Mouse (Mus musculus) adrenal gland, adult 18-20 months (tissue): ENCODE measurements around the gene Fam120a. TPM values are rescaled to one million over a fixed set of nuclear protein-coding genes. Genes with fewer than 3 reads are reported as not detected.

Source experiments
- DNase-seq, 2 experiments: peaks; one replicate each; pipeline ENCODE4 v3.0.0; 2021 to 2022; ENCODE audit warnings: low spot score in 2 of 2
- total RNA-seq, 2 experiments: library from RNA; stranded (reverse); gene quantifications; 1 replicate in 1 of 2; 2 replicates in 1 of 2; pipeline ENCODE4 v1.2.3; 2021

Fam120a gene
- total RNA-seq, 2 experiments from 2014 or later, result 148 to 180 TPM

- no peak for DNase-seq
These were observed 47.9 kb downstream of the Fam120a start for GRCm38 (mm10) chr13:48919756-48920415.

DNA sequence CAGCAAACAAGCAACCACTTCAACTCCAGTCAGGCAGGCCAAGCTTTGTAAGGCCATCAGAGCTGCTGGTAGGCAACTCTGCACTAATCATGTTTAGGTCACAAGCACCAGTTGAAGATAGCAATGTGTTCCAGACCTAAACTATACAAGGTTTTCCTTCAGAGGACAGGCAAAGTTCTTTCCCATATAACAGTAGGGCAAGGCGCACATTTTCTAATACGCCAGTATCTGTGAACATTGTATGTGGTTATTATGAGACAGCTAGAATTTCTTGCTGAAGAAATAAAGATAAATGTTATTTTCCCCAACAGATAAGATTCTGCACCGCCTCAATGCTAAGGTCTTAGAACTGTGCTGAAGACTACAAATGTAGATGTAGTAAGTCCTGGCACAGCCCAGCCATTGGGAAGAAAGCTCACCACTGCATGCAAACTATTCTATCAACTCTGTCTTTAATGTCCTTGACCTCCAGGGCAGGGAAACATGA is 50.7 kb downstream of the Fam120a start:
- DNase-seq, result no peak

DNA sequence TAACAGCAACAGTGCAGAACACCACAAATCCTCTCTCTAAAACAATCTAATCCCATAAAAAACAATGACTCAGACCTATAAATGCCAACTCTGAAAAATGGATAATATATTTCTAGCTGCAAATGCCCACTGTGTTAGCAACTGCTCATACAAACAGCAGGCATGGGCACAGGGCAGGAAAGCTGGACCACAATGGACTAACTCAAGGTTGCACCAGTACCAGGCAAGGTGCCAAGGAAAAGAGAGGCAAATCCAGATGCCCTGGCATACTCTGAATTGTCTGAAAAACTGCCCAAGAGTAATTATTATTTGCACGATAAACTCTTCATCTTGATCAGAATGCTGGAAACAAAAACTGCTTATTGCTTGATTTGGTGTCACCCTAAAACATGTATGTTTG is 54.1 kb downstream of the Fam120a start:
- DNase-seq, result peak in 1 of 2 experiments; percentile 61

DNA sequence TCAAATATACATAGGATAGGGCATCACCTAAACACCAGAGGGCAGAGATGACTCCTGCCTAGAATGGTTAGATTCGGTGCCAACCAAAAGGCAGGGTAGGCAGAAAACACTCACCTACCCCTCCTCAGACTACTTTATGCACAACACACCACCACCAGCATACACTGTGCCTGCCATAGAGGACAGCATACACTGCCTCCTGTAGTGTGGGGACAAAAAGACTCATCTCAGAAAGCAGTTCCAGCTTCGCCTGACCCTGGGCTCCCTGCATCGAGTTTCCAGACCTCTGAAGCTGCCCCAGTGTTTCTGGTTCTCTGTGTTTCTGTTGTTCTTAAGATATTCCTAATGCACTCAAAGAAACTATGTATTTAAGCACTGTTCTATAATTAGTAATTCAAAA is 54.7 kb downstream of the Fam120a start:
- no peak for DNase-seq

DNA sequence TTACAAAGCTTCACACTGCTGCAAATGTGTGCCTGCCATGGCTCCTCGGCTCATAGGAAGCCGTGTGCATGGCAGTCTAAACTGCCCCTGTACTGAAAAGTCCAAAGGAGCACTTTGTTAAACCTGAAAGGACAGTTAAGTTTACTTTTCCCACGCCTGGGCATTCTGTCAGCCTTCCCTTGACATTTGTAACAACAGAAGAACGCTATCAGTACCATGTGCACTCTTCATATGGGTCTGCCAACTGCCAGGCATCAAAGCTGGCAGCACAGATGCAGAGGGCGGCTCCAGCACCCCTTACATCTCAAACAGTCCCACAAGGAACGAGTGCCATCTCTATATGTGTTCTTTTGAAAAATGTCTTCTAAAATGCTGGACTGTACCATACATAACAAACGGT is 56.4 kb downstream of the Fam120a start:
- DNase-seq, result no peak

DNA sequence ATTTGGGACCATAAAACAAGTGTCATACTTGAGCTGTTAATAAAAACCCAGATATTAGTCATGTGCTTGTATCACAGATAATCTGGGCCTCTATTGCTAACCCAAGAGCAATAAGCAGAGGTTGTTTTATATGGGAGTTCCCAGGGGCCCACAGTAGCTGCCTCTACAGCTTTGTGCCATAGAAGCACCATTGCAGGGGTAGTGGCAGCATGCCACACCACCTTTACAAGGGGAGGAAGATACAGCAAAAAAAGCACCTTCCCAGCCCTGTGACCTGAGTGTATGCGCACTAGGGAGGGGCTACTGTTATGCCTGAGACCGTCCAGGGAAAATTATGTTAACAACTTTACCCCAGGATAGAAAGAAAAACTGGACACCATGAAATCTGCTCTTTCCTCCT is 62.4 kb downstream of the Fam120a start:
- DNase-seq, result no peak

- no peak for DNase-seq
These were observed 72.4 kb downstream of the Fam120a start for GRCm38 (mm10) chr13:48895376-48895775.

DNA sequence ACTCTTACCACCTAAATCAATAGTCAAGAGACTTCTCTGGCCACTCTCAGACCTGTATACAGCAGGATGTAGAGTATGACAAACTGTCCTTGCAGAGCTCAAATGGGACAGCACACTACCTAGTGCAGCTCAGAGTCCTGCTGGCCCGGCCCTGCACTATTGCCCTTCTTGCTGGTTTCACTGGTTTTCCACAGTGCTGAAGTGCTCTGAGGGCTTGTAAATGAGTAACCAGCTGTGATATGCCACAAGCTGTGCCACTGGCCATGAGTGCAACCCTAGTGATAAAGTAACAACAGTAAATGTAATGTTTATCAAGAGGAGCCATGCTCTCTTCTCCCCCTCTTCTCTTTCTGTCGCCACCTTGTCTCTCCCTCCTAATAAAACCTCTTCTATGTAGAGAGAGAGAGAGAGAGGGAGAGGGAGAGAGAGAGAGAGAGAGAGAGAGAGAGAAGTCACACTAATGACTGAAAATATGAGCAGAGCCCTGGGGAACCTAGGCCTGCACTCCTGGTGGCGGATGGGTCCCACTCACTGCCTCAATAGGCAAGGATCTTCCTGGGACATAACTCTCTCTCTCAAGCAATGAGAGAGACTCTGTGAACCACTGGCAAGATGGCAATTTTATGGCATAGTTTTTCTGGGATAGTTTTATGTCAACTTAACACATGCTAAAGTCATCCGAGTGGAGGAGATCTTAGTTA is 77.4 kb downstream of the Fam120a start:
- no peak for DNase-seq

- DNase-seq, result peak; percentile 97 to 98
These were observed 89.3 kb downstream of the Fam120a start for GRCm38 (mm10) chr13:48878534-48878933.

- DNase-seq, result no peak
These were observed 90.0 kb downstream of the Fam120a start for GRCm38 (mm10) chr13:48877805-48878204.

- DNase-seq, result no peak
These were observed 95.1 kb downstream of the Fam120a start for GRCm38 (mm10) chr13:48872726-48873125.

GRCm38 (mm10) chr13:48871887-48872606 is 95.8 kb downstream of the Fam120a start:
- no peak for DNase-seq

- peak; percentile 47 to 50 for DNase-seq
These were observed 96.8 kb downstream of the Fam120a start, which contains the start of gene Phf2 for GRCm38 (mm10) chr13:48870771-48871731. Gene Phf2, minus strand, starts transcription at chr13:48871119.

- DNase-seq, result peak; percentile 53 to 61
These were observed 97.7 kb downstream of the Fam120a start for GRCm38 (mm10) chr13:48869950-48870770.

DNA sequence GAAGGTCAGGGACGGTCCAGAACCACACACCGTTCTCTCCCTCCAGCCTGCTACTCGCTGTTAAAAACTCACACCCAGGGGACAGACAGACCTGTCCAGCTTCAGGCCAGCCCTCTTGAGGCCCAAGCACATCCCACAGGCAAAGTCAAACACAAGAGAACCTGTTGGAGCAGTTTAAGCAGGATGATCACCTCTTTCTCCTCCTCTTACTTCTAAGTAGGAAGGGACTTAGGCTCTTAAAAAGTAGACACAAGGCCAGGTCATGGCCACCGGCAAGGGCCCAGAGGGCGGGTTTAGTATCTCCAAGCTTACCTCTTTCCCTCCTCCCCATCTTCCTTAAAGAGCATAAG is 98.2 kb downstream of the Fam120a start:
- no peak for DNase-seq

DNA sequence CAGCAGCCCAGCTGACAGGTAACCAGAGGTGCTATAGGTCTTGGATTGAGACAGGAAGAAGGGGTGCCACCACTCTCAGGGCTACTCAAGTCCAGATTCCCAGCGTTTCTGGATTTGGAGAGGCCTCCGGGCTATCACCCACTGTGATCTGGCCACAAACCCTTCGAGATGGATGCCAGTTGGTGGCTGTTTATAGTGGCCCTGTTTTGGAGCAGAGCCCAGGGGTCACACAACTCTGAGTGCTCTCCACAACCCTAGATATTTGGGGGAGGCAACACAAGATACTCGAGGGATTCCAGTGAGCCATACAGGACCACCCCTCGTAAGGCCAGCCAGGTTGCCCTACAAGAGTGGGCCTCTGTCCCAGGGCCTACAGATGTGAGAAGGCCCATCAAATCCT is 98.7 kb downstream of the Fam120a start:
- no peak for DNase-seq

GRCm38 (mm10) chr13:48864673-48865356 is 103.0 kb downstream of the Fam120a start:
- DNase-seq, result no peak

DNA sequence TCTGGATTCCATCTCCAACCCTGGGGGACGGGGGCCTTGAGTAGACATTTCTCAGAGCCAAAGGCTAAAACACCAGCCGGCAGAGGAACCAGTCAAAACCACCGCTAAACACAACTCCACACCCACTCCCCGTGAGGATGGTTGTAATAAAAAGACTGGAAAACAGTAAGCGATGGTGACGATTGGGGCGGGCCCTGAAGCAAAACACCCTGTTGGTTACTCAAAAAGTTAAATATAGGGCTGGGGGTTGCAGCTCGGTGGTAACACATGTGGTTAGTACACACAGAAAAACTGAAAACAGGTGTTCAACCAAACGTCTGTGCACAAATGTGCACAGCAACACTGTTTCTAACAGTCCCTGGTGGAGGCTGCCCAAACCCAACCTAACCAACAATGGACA is 104.3 kb downstream of the Fam120a start:
- DNase-seq, result no peak

- no peak for DNase-seq
These were observed 105.9 kb downstream of the Fam120a start for GRCm38 (mm10) chr13:48861913-48862312.
